Mouse (Mus musculus) heart, postnatal 36 days (tissue): Measurements from ENCODE around the gene Rnf212b. TPM values are rescaled to one million over a fixed set of nuclear protein-coding genes. Genes with fewer than 3 reads are reported as not detected.

Experiments used
- DNase-seq, 2 experiments: peaks; one replicate each; pipeline ENCODE4 v3.0.0; 2021 to 2022
- intact Hi-C: fragments of 180-260 bp; cut with DNase I; formaldehyde crosslinking; loops from one replicate; pipeline ENCODE4 v1.15.1; 2025
- total RNA-seq, 2 experiments: library from RNA; stranded (reverse); gene quantifications; 2 replicates each; pipeline ENCODE4 v1.2.3; 2021

The Rnf212b gene
- total RNA-seq, 2 experiments from 2014 or later = not detected

GRCm38 (mm10) chr14:54865626-54866025, 51.7 kb downstream of the Rnf212b start:
- intact Hi-C loops = loop anchor here (2.0 kb wide), 1 partner anchor 27 kb away; the partner anchor contains the start of gene Pabpn1

GRCm38 (mm10) chr14:54866268-54866667, 52.3 kb downstream of the Rnf212b start:
- no peak for DNase-seq
- intact Hi-C loops = loop anchor here (2.0 kb wide), 1 partner anchor 27 kb away; the partner anchor contains the start of gene Pabpn1

More at GRCm38 (mm10) chr14:54865626-54866025, 51.7 kb downstream of the Rnf212b start:
- no peak for DNase-seq

- intact Hi-C loops = loop anchor here (2.0 kb wide), 1 partner anchor 26 kb away; the partner anchor contains the start of gene Pabpn1
- DNase-seq = no peak
These were observed 53.0 kb downstream of the Rnf212b start for GRCm38 (mm10) chr14:54866936-54867335.

GRCm38 (mm10) chr14:54868026-54868425, 54.1 kb downstream of the Rnf212b start:
- DNase-seq = no peak
- intact Hi-C loops = no loop called here

- intact Hi-C loops = no loop called here
- no peak for DNase-seq
These were observed 56.9 kb downstream of the Rnf212b start, which contains the start of gene Homez for GRCm38 (mm10) chr14:54870861-54871260. Gene Homez, minus strand, starts transcription at chr14:54870961.

GRCm38 (mm10) chr14:54874165-54874564, 60.2 kb downstream of the Rnf212b start:
- DNase-seq = no peak
- intact Hi-C loops = no loop called here

GRCm38 (mm10) chr14:54875844-54876538, 62.0 kb downstream of the Rnf212b start:
- no peak for DNase-seq
- intact Hi-C loops = no loop called here

GRCm38 (mm10) chr14:54876539-54877047, 62.7 kb downstream of the Rnf212b start:
- peak; percentile 83 to 89 for DNase-seq
- intact Hi-C loops = no loop called here

- DNase-seq = peak; percentile 68 to 78
- intact Hi-C loops = no loop called here
These were observed 63.2 kb downstream of the Rnf212b start, which contains the start of gene Ppp1r3e for GRCm38 (mm10) chr14:54877048-54877715. Gene Ppp1r3e, minus strand, starts transcription at chr14:54877550.

GRCm38 (mm10) chr14:54883154-54884021, 69.4 kb downstream of the Rnf212b start, which contains the start of the genes Bcl2l2 and Gm20521:
Gene Bcl2l2, plus strand, starts transcription at chr14:54883377.
Gene Gm20521, plus strand, starts transcription at chr14:54883441.
- intact Hi-C loops = loop anchor here (10.0 kb wide), 1 partner anchor 629 kb away; the partner anchor contains the start of genes Abhd4 and Dad1
- peak; percentile 80 to 82 for DNase-seq

- DNase-seq = no peak
- intact Hi-C loops = loop anchor here (10.0 kb wide), 1 partner anchor 629 kb away; the partner anchor contains the start of genes Abhd4 and Dad1
These were observed 70.2 kb downstream of the Rnf212b start for GRCm38 (mm10) chr14:54884022-54884712.

- intact Hi-C loops = loop anchor here (10.0 kb wide), 1 partner anchor 631 kb away; the partner anchor contains the start of genes Abhd4 and Dad1
- no peak for DNase-seq
These were observed 71.4 kb downstream of the Rnf212b start for GRCm38 (mm10) chr14:54885309-54885708.

- intact Hi-C loops = loop anchor here (2.0 kb wide), 1 partner anchor 25 kb away; no protein-coding TSS in a partner anchor
- no peak for DNase-seq
These were observed 78.3 kb downstream of the Rnf212b start, which contains the start of gene Pabpn1 for GRCm38 (mm10) chr14:54892200-54892599. Gene Pabpn1, plus strand, starts transcription at chr14:54892500.

GRCm38 (mm10) chr14:54893651-54894181, 79.8 kb downstream of the Rnf212b start:
- intact Hi-C loops = loop anchor here (2.0 kb wide), 1 partner anchor 27 kb away; no protein-coding TSS in a partner anchor
- DNase-seq = peak; percentile 96 to 98

GRCm38 (mm10) chr14:54894296-54895151, 80.6 kb downstream of the Rnf212b start:
- DNase-seq = peak in 1 of 2 experiments; percentile 66
- intact Hi-C loops = loop anchor here (5.0 kb wide), 1 partner anchor 203 kb away; no protein-coding TSS in a partner anchor

GRCm38 (mm10) chr14:54897445-54897844, 83.5 kb downstream of the Rnf212b start:
- intact Hi-C loops = loop anchor here (5.0 kb wide), 1 partner anchor 200 kb away; no protein-coding TSS in a partner anchor
- no peak for DNase-seq

GRCm38 (mm10) chr14:54900383-54900782, 86.4 kb downstream of the Rnf212b start:
- intact Hi-C loops = loop anchor here (1.0 to 2.0 kb wide), 3 partner anchors 39 to 178 kb away; partner anchors contain the start of gene Ngdn
- peak; percentile 59 to 67 for DNase-seq

GRCm38 (mm10) chr14:54903641-54904040, 89.7 kb downstream of the Rnf212b start:
- intact Hi-C loops = no loop called here
- no peak for DNase-seq
